Mouse (Mus musculus) liver, embryonic 15.5 days (tissue): ENCODE data around the gene Il16. TPM values are rescaled to one million over a fixed set of nuclear protein-coding genes. Genes with fewer than 3 reads are reported as not detected.

Source experiments
- ATAC-seq: fragments of 200-750 bp; cut with Nextera tagmentation; 2 replicates; pipeline ENCODE4 v1.8.0; 2017; ENCODE audit warnings: moderate number of reproducible peaks, mild to moderate bottlenecking, moderate library complexity; ENCODE audit not compliant: insufficient read depth
- H3K27ac ChIP-seq: fragments of 300-500 bp; sonication (generic); replicated peaks from 2 replicates; pipeline ENCODE4 v1.5.1; 2015; ENCODE audit warnings: mild to moderate bottlenecking, inconsistent platforms
- H3K27me3 ChIP-seq: fragments of 300-500 bp; sonication (generic); 2 replicates; pipeline ENCODE4 v1.6.1; 2015; ENCODE audit warnings: mild to moderate bottlenecking, inconsistent platforms
- H3K36me3 ChIP-seq: fragments of 300-500 bp; sonication (generic); replicated peaks from 2 replicates; pipeline ENCODE4 v1.6.1; 2015; ENCODE audit warnings: moderate library complexity, mild to moderate bottlenecking, inconsistent platforms
- H3K4me1 ChIP-seq: fragments of 300-500 bp; sonication (generic); replicated peaks from 2 replicates; pipeline ENCODE4 v1.6.1; 2015; ENCODE audit warnings: inconsistent platforms
- H3K4me2 ChIP-seq: fragments of 300-500 bp; sonication (generic); 2 replicates; pipeline ENCODE4 v1.6.1; 2015; ENCODE audit warnings: moderate library complexity, mild to moderate bottlenecking, inconsistent platforms
- H3K4me3 ChIP-seq: fragments of 300-500 bp; sonication (generic); replicated peaks from 2 replicates; pipeline ENCODE4 v1.5.1; 2015; ENCODE audit warnings: mild to moderate bottlenecking, inconsistent platforms
- H3K9ac ChIP-seq: fragments of 300-500 bp; sonication (generic); 2 replicates; pipeline ENCODE4 v1.6.1; 2015; ENCODE audit warnings: moderate library complexity, mild to moderate bottlenecking, inconsistent platforms
- H3K9me3 ChIP-seq: fragments of 300-500 bp; sonication (generic); replicated peaks from 2 replicates; pipeline ENCODE4 v1.6.1; 2016; ENCODE audit warnings: inconsistent platforms
- WGBS: fragments of 180-500 bp; shearing (Covaris S2); methylation state at CpG from one replicate; pipeline ENCODE4 v1.1.7; 2015; ENCODE audit warnings: mixed read lengths; ENCODE audit not compliant: insufficient replicate concordance; 5-methylcytosine and 5-hydroxymethylcytosine counted together
- polyA plus RNA-seq: library from polyadenylated mRNA; unstranded; fragments of >200 nt; fragmentation: Nextera tagmentation; extraction: Ambion mirVana; gene quantifications from 2 replicates; pipeline ENCODE4 v1.2.1, GENCODE M21; 2015

The Il16 gene
- polyA plus RNA-seq, 1 experiment from 2014 or later, result 6.2 TPM

DNA sequence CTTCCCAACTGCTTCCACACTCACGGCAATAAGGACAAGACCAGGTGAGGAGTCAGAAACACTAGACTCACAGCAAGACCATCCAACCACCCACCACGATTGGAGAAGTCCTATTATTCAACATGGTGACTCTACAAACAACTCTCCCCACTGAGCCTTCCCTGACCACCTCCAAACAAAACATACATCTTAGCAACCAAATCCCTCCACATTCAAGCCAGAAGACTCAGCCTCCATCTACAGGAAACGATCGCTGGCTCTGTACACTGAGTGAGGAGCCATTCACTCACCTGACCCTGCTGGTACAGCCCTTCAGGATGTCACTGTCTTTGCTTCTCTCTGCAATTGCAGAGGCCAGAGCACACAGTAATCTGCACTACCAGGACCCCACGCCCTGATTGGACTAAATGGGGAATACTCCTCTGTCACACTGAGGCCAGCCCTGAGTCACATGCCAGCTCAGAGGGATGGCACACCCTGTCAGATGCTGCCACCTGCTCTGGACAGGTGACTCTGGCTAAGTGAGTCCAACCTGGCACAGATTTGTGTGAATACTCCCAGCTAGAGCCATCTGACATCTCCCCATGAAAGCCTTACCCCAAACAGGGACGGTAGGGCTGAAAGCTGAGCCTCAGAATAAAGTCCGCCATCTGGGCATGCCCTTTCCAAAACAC lies 10.3 kb downstream of the Il16 start:
- ATAC-seq, result no peak
- H3K4me2 ChIP-seq, result no peak overlapping the region
- 66% methylated on average over 7 of the region's 7 CpGs for WGBS
- H3K27me3 ChIP-seq, result no peaks in the 10 kb centered on the region
- H3K4me1 ChIP-seq, result no peaks in the 10 kb centered on the region
- H3K27ac ChIP-seq, result no peak overlapping the region
- no peak overlapping the region for H3K4me3 ChIP-seq
- no peak overlapping the region for H3K9ac ChIP-seq
- H3K36me3 ChIP-seq, result no peaks in the 10 kb centered on the region
- H3K9me3 ChIP-seq, result no peaks in the 10 kb centered on the region

DNA sequence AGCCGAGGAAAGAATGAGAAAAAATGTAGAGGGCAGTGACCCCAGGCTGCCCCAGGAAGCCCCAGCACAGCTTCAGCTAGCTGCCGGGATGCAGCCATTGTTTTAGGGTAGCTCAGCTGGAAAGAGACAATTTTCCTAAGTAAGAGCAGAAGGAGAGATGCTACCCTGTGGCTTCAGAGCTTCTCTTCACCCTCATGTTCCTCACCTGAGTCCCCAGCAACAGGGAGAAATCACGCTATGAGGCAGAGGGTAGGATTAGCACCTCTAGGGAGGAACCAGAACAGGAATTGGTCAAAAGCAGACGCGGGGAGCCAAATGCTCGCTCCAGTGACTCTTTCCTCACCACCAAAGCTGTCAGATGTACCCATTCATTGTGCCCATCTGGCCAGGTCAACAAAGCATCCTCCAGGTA lies 10.8 kb downstream of the Il16 start:
- Histone ChIP-seq H3K4me3 (no peak overlapping the region), H3K4me2 (no peak overlapping the region), H3K9ac (no peak overlapping the region), H3K27me3 (no peaks in the 10 kb centered on the region), H3K36me3 (no peaks in the 10 kb centered on the region), H3K4me1 (no peaks in the 10 kb centered on the region), H3K9me3 (no peaks in the 10 kb centered on the region), H3K27ac (no peak overlapping the region)
- WGBS, result 53% methylated on average over 6 of the region's 6 CpGs
- ATAC-seq, result no peak

- no peak overlapping the region for H3K27ac ChIP-seq
- no peaks in the 10 kb centered on the region for H3K9me3 ChIP-seq
- 64% methylated on average over 3 of the region's 3 CpGs for WGBS
- H3K27me3 ChIP-seq, result no peaks in the 10 kb centered on the region
- no peak for ATAC-seq
- H3K4me2 ChIP-seq, result no peak overlapping the region
- no peak overlapping the region for H3K9ac ChIP-seq
- no peak overlapping the region for H3K4me3 ChIP-seq
- no peaks in the 10 kb centered on the region for H3K36me3 ChIP-seq
- H3K4me1 ChIP-seq, result no peaks in the 10 kb centered on the region
Observed at GRCm38 (mm10) chr7:83734246-83734645, 11.3 kb downstream of the Il16 start.

DNA sequence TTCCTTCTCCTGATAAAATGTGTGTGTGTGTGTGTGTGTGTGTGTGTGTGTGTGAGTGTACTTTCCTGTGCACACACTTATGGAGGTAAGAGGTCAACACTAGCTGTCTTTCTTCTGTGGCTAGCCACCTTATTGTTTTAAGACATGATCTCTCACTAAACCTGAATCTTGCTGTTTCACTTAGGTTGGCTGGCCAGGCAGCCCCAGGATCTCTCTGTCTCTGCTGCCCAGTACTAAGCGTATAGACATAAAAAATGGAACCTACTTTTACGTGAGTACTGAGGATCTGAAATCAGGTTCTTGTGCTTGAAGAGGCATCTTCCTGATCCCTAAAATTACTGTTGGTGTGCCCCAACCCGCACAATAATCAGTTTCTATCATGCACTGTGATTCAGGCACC lies 12.7 kb downstream of the Il16 start:
- 63% methylated on average over 3 of the region's 3 CpGs for WGBS
- Histone ChIP-seq H3K27me3 (no peaks in the 10 kb centered on the region), H3K36me3 (no peaks in the 10 kb centered on the region), H3K4me2 (no peak overlapping the region), H3K27ac (no peak overlapping the region), H3K4me3 (no peak overlapping the region), H3K9me3 (no peaks in the 10 kb centered on the region), H3K4me1 (no peaks in the 10 kb centered on the region), H3K9ac (no peak overlapping the region)
- no peak for ATAC-seq

DNA sequence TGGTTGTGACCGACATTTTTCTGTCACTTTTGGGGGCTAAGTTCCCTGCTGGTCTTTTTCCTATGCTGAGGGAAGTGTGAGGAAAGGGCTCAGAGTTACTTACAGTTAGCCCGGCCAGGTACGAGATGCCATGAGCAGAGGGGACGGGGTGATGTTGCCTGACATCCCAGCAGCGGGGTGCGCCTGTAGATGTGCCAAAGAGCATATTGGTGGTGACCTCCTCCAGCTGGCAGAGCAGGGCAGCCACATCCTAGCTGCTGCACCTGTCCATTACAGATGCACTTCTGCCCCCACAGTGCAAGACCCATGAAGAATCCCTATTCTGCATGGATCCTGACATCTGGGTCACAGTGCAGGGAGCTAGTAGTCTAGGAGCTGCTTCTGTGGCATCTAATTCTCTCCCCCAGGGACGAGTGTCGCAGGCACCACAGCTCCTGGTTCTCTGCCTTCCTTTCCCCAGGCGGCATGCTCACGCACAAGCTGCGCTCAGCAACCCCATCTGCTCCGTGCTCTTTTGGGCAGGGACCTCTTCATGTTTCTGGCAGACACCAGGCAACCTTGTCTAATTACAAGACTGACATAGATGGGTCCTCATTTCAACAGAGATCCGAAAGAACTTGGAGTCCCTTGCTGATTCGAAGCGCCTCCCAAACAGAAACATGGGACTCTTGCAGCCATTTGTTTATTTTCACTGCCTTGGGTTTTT lies 13.4 kb downstream of the Il16 start:
- Histone ChIP-seq H3K27me3 (no peaks in the 10 kb centered on the region), H3K27ac (no peak overlapping the region), H3K36me3 (no peaks in the 10 kb centered on the region), H3K4me1 (no peaks in the 10 kb centered on the region), H3K9ac (no peak overlapping the region), H3K4me2 (no peak overlapping the region), H3K9me3 (no peaks in the 10 kb centered on the region), H3K4me3 (no peak overlapping the region)
- 66% methylated on average over 15 of the region's 15 CpGs for WGBS
- ATAC-seq, result no peak

DNA sequence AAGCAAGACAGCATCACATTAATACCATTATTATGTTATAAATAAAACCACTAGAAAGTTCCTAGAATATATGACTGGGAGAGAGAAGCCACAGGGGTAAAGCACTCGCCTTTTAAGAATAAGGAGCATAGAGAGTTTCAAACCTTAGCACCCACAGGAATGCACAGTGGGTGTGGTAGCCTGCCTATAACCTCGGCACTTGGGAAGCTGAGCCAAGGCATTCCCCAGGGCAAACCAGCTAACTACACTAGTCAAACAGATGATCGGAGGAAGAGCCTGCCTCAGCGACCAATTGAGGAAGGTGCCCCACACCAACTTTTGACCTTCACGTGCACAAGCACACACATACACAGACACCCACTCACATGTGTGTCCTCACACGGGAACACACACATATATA lies 14.2 kb downstream of the Il16 start:
- no peak for ATAC-seq
- no peaks in the 10 kb centered on the region for H3K9me3 ChIP-seq
- H3K27me3 ChIP-seq, result no peaks in the 10 kb centered on the region
- H3K36me3 ChIP-seq, result no peaks in the 10 kb centered on the region
- H3K4me1 ChIP-seq, result no peaks in the 10 kb centered on the region
- H3K27ac ChIP-seq, result no peak overlapping the region
- H3K9ac ChIP-seq, result no peak overlapping the region
- no peak overlapping the region for H3K4me2 ChIP-seq
- no peak overlapping the region for H3K4me3 ChIP-seq
- WGBS, result 51% methylated on average over 6 of the region's 6 CpGs

- Histone ChIP-seq H3K4me2 (no peak overlapping the region), H3K27ac (no peak overlapping the region), H3K9ac (no peak overlapping the region), H3K9me3 (no peaks in the 10 kb centered on the region), H3K4me3 (no peak overlapping the region), H3K36me3 (no peaks in the 10 kb centered on the region), H3K4me1 (no peaks in the 10 kb centered on the region), H3K27me3 (no peaks in the 10 kb centered on the region)
- 49% methylated on average over 5 of the region's 5 CpGs for WGBS
- ATAC-seq, result no peak
Observed at GRCm38 (mm10) chr7:83726936-83727632, 18.4 kb downstream of the Il16 start.

DNA sequence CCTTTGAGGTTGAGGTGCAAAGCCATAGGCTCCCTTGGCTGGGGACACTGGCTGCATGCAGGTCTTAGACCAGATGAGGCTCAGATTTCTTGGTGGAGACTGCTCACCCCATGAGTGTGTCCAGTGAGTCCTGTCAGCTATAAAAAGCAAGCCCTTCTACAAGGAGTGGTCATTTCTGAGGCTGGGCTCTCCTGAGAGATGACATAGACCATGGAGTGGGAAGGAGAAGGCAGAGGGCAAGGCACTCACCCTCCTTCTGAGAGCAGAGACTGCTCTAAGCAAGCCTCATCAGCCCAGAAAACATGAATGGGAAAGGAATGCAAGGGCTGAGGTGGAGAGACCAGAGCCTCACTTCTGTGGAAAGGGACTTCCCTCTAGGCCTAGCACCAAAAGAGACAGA lies 19.7 kb downstream of the Il16 start:
- Histone ChIP-seq H3K27me3 (no peaks in the 10 kb centered on the region), H3K4me1 (no peaks in the 10 kb centered on the region), H3K4me2 (no peak overlapping the region), H3K4me3 (no peak overlapping the region), H3K36me3 (no peaks in the 10 kb centered on the region), H3K27ac (no peak overlapping the region), H3K9me3 (no peaks in the 10 kb centered on the region), H3K9ac (no peak overlapping the region)
- no peak for ATAC-seq

DNA sequence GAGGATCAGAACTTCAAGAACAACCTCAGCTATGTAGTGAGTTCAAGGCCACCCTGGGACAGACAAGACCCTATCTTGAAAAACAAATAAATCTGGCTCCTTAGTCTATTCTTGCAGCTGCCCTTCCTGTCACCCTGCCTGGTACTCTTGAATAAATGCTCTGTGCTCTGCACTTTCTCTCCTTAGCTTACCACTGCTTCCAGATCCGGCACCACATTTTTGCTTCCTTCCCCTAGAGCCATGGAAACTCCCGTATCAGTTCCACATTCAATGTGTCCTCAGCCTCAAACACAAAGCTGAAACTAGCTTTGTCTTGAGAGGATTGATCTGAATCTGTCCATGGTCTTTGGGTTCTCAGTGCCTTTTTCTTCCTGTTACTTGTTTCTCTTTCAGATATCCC lies 21.0 kb downstream of the Il16 start:
- Histone ChIP-seq H3K4me2 (no peak overlapping the region), H3K4me1 (no peaks in the 10 kb centered on the region), H3K9me3 (no peaks in the 10 kb centered on the region), H3K9ac (no peak overlapping the region), H3K4me3 (no peak overlapping the region), H3K27me3 (no peaks in the 10 kb centered on the region), H3K27ac (no peak overlapping the region), H3K36me3 (no peaks in the 10 kb centered on the region)
- no peak for ATAC-seq
- 46% methylated on average over 2 of the region's 2 CpGs for WGBS

- H3K4me2 ChIP-seq, result no peak overlapping the region
- H3K36me3 ChIP-seq, result no peaks in the 10 kb centered on the region
- ATAC-seq, result no peak
- no peaks in the 10 kb centered on the region for H3K4me1 ChIP-seq
- H3K27ac ChIP-seq, result no peak overlapping the region
- H3K4me3 ChIP-seq, result no peak overlapping the region
- no peaks in the 10 kb centered on the region for H3K9me3 ChIP-seq
- H3K9ac ChIP-seq, result no peak overlapping the region
- H3K27me3 ChIP-seq, result no peaks in the 10 kb centered on the region
Observed at GRCm38 (mm10) chr7:83723954-83724353, 21.6 kb downstream of the Il16 start.

GRCm38 (mm10) chr7:83723221-83723620 lies 22.3 kb downstream of the Il16 start:
- Histone ChIP-seq H3K4me2 (no peak overlapping the region), H3K4me1 (no peaks in the 10 kb centered on the region), H3K36me3 (no peaks in the 10 kb centered on the region), H3K9ac (no peak overlapping the region), H3K4me3 (no peak overlapping the region), H3K27ac (no peak overlapping the region), H3K9me3 (no peaks in the 10 kb centered on the region), H3K27me3 (no peaks in the 10 kb centered on the region)
- ATAC-seq, result no peak
- 71% methylated on average over 8 of the region's 8 CpGs for WGBS
